Comparison of ENCODE assay signal across 8 mouse cellular contexts in the genomic region with DNA sequence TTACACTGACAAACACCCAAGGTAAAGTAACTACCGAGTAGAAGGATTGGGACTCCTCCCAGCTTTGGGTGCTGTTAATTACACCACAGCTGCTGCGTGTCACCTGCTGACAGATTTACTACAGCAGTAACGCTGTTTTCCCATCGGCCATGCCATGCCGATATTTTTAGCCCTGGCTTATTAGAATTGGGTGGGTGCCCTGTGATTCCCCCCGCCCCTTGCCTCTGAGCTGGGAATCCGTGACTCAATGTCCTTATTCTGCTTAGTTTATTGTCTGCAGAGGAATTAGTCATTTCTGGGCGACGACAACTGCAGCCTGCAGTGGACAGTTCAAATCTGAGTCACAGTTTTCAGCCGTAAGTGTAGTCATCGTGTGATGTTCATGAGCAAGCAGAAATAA. TPM values are rescaled to one million over a fixed set of nuclear protein-coding genes. Genes with fewer than 3 reads are reported as not detected.
A peak's percentile ranks its signal among the peaks of the same experiment; 100 is the strongest.
DNase-seq lines count a peak whose midpoint lies in the region; ATAC-seq and TF ChIP-seq lines count a peak whose summit lies in the region.

No protein-coding gene starts in this region.

- H3K9me3 ChIP-seq in CH12.LX (replicated peaks; ENCODE audit: low read length): no peaks in the 10 kb centered on the region

- in situ Hi-C loops in CH12.LX (cut with MboI; ENCODE audit: low pct_ligation_motif_present, low pct_unique_long_range_greater_than_20kb, low sequenced_read_pairs): loop anchor here (10.0 to 25.0 kb wide), 2 partner anchors 75 to 123 kb away; a partner anchor contains a TSS

- DNase-seq in heart, postnatal 10 days: peak; percentile 40 to 42
- no peak for DNase-seq in heart, postnatal 36 days
- no peak for DNase-seq in CH12.LX (ENCODE audit: extremely low read depth)
- DNase-seq in forelimb bud, embryonic 11.5 days (ENCODE audit: low read depth, low spot score): peak; percentile 31
- peak; percentile 13 to 27 for DNase-seq in layer of hippocampus, postnatal 10 days (ENCODE audit: low spot score in 2 of 2)
- no peak for DNase-seq in thymus, postnatal 10 days (ENCODE audit: low spot score in 2 of 2)
- no peak for DNase-seq in lung, adult 18-20 months

- H3K9ac ChIP-seq in CH12.LX (ENCODE audit: insufficient read depth, low read depth): no peak overlapping the region

- no peak for ATAC-seq in megakaryocyte, adult 5-6 weeks (ENCODE audit: poor library complexity, severe bottlenecking)

- TF ChIP-seq CTCF in CH12.LX (conservative IDR thresholded peaks at IDR 0.05 in 1 of 2, IDR thresholded peaks at IDR 0.05 in 1 of 2; ENCODE audit: low read depth in 2 of 2, low read length in 2 of 2): no peak

- TF ChIP-seq EP300 in CH12.LX (IDR thresholded peaks at IDR 0.05; ENCODE audit: low read length): no peak

- no peaks in the 10 kb centered on the region for H3K36me3 ChIP-seq in CH12.LX (replicated peaks in 1 of 2; ENCODE audit: control insufficient read depth in 1 of 2, insufficient read depth in 1 of 2, low read length in 1 of 2)

- intact Hi-C loops in heart, postnatal 10 days (cut with DNase I): no loop called here
- intact Hi-C loops in heart, postnatal 36 days (cut with DNase I): no loop called here

- H3K27ac ChIP-seq in CH12.LX (ENCODE audit: insufficient read depth, low read depth): no peak overlapping the region

- H3K4me1 ChIP-seq in CH12.LX (ENCODE audit: control insufficient read depth in 1 of 2, insufficient read depth in 2 of 2): peaks cover 0 to 6% of the 10 kb centered on the region in 2 experiments; a peak in 2 of 4 replicates

- no peaks in the 10 kb centered on the region for H3K27me3 ChIP-seq in CH12.LX (replicated peaks)

- no peak for TF ChIP-seq POLR2A in CH12.LX (IDR thresholded peaks at IDR 0.05; ENCODE audit: low read depth, low read length)

- H3K79me2 ChIP-seq in CH12.LX (replicated peaks; ENCODE audit: control insufficient read depth, extremely low read depth, insufficient read depth, poor library complexity, severe bottlenecking): no peaks in the 10 kb centered on the region

- no peak overlapping the region for H3K4me3 ChIP-seq in CH12.LX (replicated peaks in 1 of 3; ENCODE audit: low read depth in 2 of 3, low read length in 2 of 3, poor library complexity in 1 of 3)

- TF ChIP-seq RAD21 in CH12.LX (IDR thresholded peaks at IDR 0.05; ENCODE audit: low read depth, low read length): no peak

- dilution Hi-C loops in CH12.LX (cut with MboI; ENCODE audit: extremely low pct_ligation_motif_present, extremely low pct_unique_long_range_greater_than_20kb, low sequenced_read_pairs): no loop called here

- no peak overlapping the region for H3K4me2 ChIP-seq in CH12.LX (ENCODE audit: insufficient read depth, low read depth, poor library complexity, severe bottlenecking)

TF ChIP-seq in CH12.LX, 34 proteins besides CTCF, POLR2A, EP300 and RAD21:
- TF ChIP-seq BHLHE40 (IDR thresholded peaks at IDR 0.05; ENCODE audit: low read depth, low read length) (0 out of 2 replicates have a peak, but pooled peaks have one; percentile 11), SIN3A (IDR thresholded peaks at IDR 0.05; ENCODE audit: low read length) (no peak)

RNA-seq across cellular contexts. Expression of a gene that starts 7.3 kb away (rescaled TPM):
- 10 to 100 TPM; 64.8 to 73.9 TPM for total RNA-seq in heart, postnatal 10 days (2021)
- total RNA-seq in heart, postnatal 36 days (2021): 10 to 100 TPM; 65.4 to 71.2 TPM
- total RNA-seq in CH12.LX (2012; rRNA removed) (1.5 and 1.7 TPM in 2 replicates), CH12.LX (2014; rRNA removed) (0.78 and 1.3 TPM in 2 replicates)
- 1.8 and 2.7 TPM in 2 replicates for polyA plus RNA-seq in CH12.LX (2012; ENCODE audit: insufficient read length, low read depth)
- total RNA-seq in layer of hippocampus, postnatal 10 days (2021): 10 to 100 TPM; 72.4 to 90.2 TPM
- total RNA-seq in megakaryocyte, adult 5-6 weeks (2015): 2.3 and 5.2 TPM in 2 replicates
- 5.4 and 15.1 TPM in 2 replicates for total RNA-seq in megakaryocyte, adult 5-6 weeks (2017)

Comparison
In these comparisons a context has a peak if more than half of its experiments do, and no peak if none do; other contexts are left out.
1. DNase-seq: peak in heart, postnatal 10 days (2 of 2), forelimb bud, embryonic 11.5 days (single experiment) and layer of hippocampus, postnatal 10 days (2 of 2); none in heart, postnatal 36 days (0 of 2), CH12.LX (single experiment), thymus, postnatal 10 days (0 of 2) and lung, adult 18-20 months (0 of 2).
2. RNA of a gene that starts 7.3 kb away (total RNA-seq): 72.4 to 90.2 TPM in layer of hippocampus, postnatal 10 days, 64.8 to 73.9 TPM in heart, postnatal 10 days and 65.4 to 71.2 TPM in heart, postnatal 36 days; 2.3 to 15.1 TPM in megakaryocyte, adult 5-6 weeks and 0.78 to 1.7 TPM in CH12.LX; every median in the first group is over 4 times any median in the second.